Mouse (Mus musculus) liver, embryonic 15.5 days (tissue): ENCODE measurements at regions not wholly inside any gene's neighbourhood (a gene's known extent, or its start where the extent isn't known, plus 50 kb on each side); places are given as distances from the start of the nearest gene placed in this dataset.

ENCODE experiments used
- ATAC-seq: fragments of 200-750 bp; cut with Nextera tagmentation; 2 replicates; pipeline ENCODE4 v1.8.0; 2017; ENCODE audit warnings: moderate number of reproducible peaks, mild to moderate bottlenecking, moderate library complexity; ENCODE audit not compliant: insufficient read depth
- H3K27ac ChIP-seq: fragments of 300-500 bp; sonication (generic); replicated peaks from 2 replicates; pipeline ENCODE4 v1.5.1; 2015; ENCODE audit warnings: mild to moderate bottlenecking, inconsistent platforms
- H3K27me3 ChIP-seq: fragments of 300-500 bp; sonication (generic); 2 replicates; pipeline ENCODE4 v1.6.1; 2015; ENCODE audit warnings: mild to moderate bottlenecking, inconsistent platforms
- H3K36me3 ChIP-seq: fragments of 300-500 bp; sonication (generic); replicated peaks from 2 replicates; pipeline ENCODE4 v1.6.1; 2015; ENCODE audit warnings: moderate library complexity, mild to moderate bottlenecking, inconsistent platforms
- H3K4me1 ChIP-seq: fragments of 300-500 bp; sonication (generic); replicated peaks from 2 replicates; pipeline ENCODE4 v1.6.1; 2015; ENCODE audit warnings: inconsistent platforms
- H3K4me2 ChIP-seq: fragments of 300-500 bp; sonication (generic); 2 replicates; pipeline ENCODE4 v1.6.1; 2015; ENCODE audit warnings: moderate library complexity, mild to moderate bottlenecking, inconsistent platforms
- H3K4me3 ChIP-seq: fragments of 300-500 bp; sonication (generic); replicated peaks from 2 replicates; pipeline ENCODE4 v1.5.1; 2015; ENCODE audit warnings: mild to moderate bottlenecking, inconsistent platforms
- H3K9ac ChIP-seq: fragments of 300-500 bp; sonication (generic); 2 replicates; pipeline ENCODE4 v1.6.1; 2015; ENCODE audit warnings: moderate library complexity, mild to moderate bottlenecking, inconsistent platforms
- H3K9me3 ChIP-seq: fragments of 300-500 bp; sonication (generic); replicated peaks from 2 replicates; pipeline ENCODE4 v1.6.1; 2016; ENCODE audit warnings: inconsistent platforms
- WGBS: fragments of 180-500 bp; shearing (Covaris S2); methylation state at CpG from one replicate; pipeline ENCODE4 v1.1.7; 2015; ENCODE audit warnings: mixed read lengths; ENCODE audit not compliant: insufficient replicate concordance; 5-methylcytosine and 5-hydroxymethylcytosine counted together

DNA sequence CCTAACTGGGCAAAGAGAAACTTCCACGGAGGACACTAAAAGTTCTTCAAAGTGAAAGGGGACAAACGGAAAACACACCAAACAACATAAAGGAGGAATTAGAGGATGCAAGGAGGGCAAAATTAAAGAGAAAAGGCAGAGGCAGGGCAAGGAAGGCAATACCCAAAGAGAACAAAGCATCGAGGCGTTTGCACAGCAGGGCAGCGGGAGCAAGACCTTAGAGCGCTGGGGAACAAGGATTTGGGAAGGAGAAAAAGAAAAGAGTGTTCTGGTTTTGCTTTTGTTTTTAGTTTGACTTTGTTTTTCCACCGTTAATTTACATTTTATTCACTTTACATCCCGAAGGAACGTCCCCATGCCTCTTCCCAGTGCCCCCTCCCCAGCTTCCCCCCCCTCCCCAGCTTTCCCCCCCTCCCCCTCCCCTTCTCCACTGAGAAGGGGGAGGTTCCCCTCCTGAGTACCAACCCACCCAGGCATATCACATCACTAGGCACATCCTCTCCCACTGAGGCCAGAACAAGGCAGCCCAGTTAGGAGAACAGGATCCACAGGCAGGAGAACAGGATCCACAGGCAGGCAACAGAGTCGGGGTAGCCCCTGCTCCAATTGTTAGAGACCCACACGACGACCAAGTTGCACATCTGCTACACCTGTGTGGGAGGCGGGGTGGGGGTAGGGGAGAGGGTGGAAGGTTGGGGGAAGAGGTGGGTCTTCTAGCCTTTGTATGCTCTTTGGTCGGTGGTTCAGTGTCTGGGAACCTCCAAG lies 130.7 kb upstream of the Fat1 start:
- Histone ChIP-seq H3K27ac (no peak overlapping the region), H3K9ac (no peak overlapping the region), H3K27me3 (no peaks in the 10 kb centered on the region), H3K9me3 (no peaks in the 10 kb centered on the region), H3K36me3 (no peaks in the 10 kb centered on the region), H3K4me1 (0 out of 2 replicates have a peak, but pooled peaks cover 7% of the 10 kb centered on the region), H3K4me2 (no peak overlapping the region), H3K4me3 (no peak overlapping the region)
- WGBS, result 41% methylated on average over 14 of the region's 14 CpGs
- ATAC-seq, result no peak

GRCm38 (mm10) chr8:44805179-44805815 lies 129.9 kb upstream of the Fat1 start:
- Histone ChIP-seq H3K9ac (no peak overlapping the region), H3K36me3 (no peaks in the 10 kb centered on the region), H3K4me1 (0 out of 2 replicates have a peak, but pooled peaks cover 5% of the 10 kb centered on the region), H3K4me2 (no peak overlapping the region), H3K4me3 (no peak overlapping the region), H3K9me3 (no peaks in the 10 kb centered on the region), H3K27ac (no peak overlapping the region), H3K27me3 (no peaks in the 10 kb centered on the region)
- WGBS, result 58% methylated on average over 11 of the region's 11 CpGs
- ATAC-seq, result no peak

DNA sequence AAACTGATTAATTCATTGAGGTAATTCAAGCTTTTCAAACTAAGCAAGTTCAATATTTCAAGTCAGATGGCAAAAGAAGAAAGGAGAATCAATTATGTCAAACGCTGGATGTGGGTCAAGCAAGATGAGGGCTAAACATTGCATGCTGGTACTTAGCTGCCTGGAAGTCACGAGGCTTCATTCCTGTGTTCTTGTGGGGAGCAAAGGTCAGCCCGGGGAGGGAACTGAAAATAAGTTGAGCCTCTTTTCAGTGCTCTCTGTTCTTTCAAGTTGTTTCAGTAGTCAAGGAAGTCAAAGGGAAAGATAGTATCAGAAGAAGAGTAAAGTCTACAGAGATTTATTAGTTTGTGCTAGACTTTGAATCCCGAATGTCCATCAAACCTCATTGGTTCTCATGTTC lies 122.9 kb upstream of the Fat1 start:
- ATAC-seq, result no peak
- no peak overlapping the region for H3K9ac ChIP-seq
- no peaks in the 10 kb centered on the region for H3K9me3 ChIP-seq
- H3K36me3 ChIP-seq, result no peaks in the 10 kb centered on the region
- H3K4me3 ChIP-seq, result no peak overlapping the region
- no peak overlapping the region for H3K27ac ChIP-seq
- H3K27me3 ChIP-seq, result no peaks in the 10 kb centered on the region
- no peaks in the 10 kb centered on the region for H3K4me1 ChIP-seq
- H3K4me2 ChIP-seq, result no peak overlapping the region
- WGBS, result 58% methylated on average over 4 of the region's 4 CpGs

- Histone ChIP-seq H3K27me3 (no peaks in the 10 kb centered on the region), H3K9me3 (no peaks in the 10 kb centered on the region), H3K4me3 (no peak overlapping the region), H3K4me2 (no peak overlapping the region), H3K9ac (no peak overlapping the region), H3K4me1 (no peaks in the 10 kb centered on the region), H3K27ac (no peak overlapping the region), H3K36me3 (no peaks in the 10 kb centered on the region)
- WGBS, result 62% methylated on average over 13 of the region's 13 CpGs
- no peak for ATAC-seq
These were observed 117.6 kb upstream of the Fat1 start for GRCm38 (mm10) chr8:44817532-44818157.

DNA sequence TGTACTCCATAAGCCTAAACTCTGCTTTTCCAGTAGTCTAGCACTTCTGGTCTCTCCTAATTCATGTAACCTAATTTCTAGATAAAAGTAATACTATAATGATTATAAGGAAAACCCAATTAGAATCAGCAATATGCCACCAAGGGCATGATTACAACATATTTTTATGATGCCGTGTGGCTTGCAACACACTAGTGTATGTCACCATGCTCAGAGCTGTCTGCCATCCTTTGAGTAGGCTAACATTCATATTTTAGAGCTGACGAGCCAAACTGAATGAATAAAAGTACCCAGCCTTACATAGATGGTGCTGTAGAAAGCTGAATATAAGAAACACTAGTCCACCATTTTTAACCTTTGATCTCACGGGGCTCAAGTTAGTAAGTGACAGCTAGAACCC lies 116.0 kb upstream of the Fat1 start:
- WGBS, result 67% methylated on average over 3 of the region's 3 CpGs
- no peak for ATAC-seq
- Histone ChIP-seq H3K4me3 (no peak overlapping the region), H3K27ac (no peak overlapping the region), H3K4me2 (no peak overlapping the region), H3K9me3 (no peaks in the 10 kb centered on the region), H3K36me3 (no peaks in the 10 kb centered on the region), H3K27me3 (no peaks in the 10 kb centered on the region), H3K4me1 (no peaks in the 10 kb centered on the region), H3K9ac (no peak overlapping the region)

- Histone ChIP-seq H3K36me3 (no peaks in the 10 kb centered on the region), H3K27me3 (no peaks in the 10 kb centered on the region), H3K4me3 (no peak overlapping the region), H3K9ac (no peak overlapping the region), H3K4me1 (no peaks in the 10 kb centered on the region), H3K27ac (no peak overlapping the region), H3K9me3 (no peaks in the 10 kb centered on the region), H3K4me2 (no peak overlapping the region)
- WGBS, result 63% methylated on average over 7 of the region's 7 CpGs
- no peak for ATAC-seq
These were observed 115.6 kb upstream of the Fat1 start for GRCm38 (mm10) chr8:44819691-44820090.

DNA sequence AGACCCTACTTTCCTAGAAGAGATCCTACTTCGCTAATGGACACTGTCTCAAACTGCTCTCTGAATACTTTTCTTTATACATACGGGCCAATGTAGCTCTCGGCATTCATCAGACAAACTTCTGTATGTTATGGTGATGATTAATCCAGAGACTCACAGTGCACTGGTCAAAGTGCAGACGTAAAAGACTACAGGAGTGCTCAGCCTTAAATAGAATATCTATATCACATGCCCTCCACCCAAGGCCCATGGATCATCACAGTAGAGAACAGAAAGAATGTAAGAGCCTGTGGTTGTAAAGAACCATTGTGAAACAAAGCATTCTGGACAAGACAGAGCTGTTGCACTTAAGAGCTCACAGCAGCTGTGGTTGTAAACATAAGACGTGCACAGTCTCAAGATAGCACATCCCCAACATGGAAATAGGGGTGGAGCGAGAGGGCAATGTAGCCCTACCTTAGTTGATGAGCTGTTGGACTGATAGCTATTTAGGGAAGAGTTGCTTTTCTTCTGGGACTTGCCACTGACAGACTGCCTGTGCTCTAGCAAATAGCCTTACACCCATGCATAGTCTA lies 110.0 kb upstream of the Fat1 start:
- Histone ChIP-seq H3K4me2 (no peak overlapping the region), H3K27ac (no peak overlapping the region), H3K4me1 (no peaks in the 10 kb centered on the region), H3K9me3 (no peaks in the 10 kb centered on the region), H3K9ac (no peak overlapping the region), H3K4me3 (no peak overlapping the region), H3K27me3 (no peaks in the 10 kb centered on the region), H3K36me3 (no peaks in the 10 kb centered on the region)
- ATAC-seq, result no peak
- WGBS, result 64% methylated on average over 6 of the region's 6 CpGs

- Histone ChIP-seq H3K4me1 (no peaks in the 10 kb centered on the region), H3K36me3 (no peaks in the 10 kb centered on the region), H3K4me3 (no peak overlapping the region), H3K27ac (no peak overlapping the region), H3K27me3 (no peaks in the 10 kb centered on the region), H3K9ac (no peak overlapping the region), H3K4me2 (no peak overlapping the region), H3K9me3 (no peaks in the 10 kb centered on the region)
- no peak for ATAC-seq
- 67% methylated on average over 13 of the region's 13 CpGs for WGBS
These were observed 108.3 kb upstream of the Fat1 start for GRCm38 (mm10) chr8:44826936-44827335.

DNA sequence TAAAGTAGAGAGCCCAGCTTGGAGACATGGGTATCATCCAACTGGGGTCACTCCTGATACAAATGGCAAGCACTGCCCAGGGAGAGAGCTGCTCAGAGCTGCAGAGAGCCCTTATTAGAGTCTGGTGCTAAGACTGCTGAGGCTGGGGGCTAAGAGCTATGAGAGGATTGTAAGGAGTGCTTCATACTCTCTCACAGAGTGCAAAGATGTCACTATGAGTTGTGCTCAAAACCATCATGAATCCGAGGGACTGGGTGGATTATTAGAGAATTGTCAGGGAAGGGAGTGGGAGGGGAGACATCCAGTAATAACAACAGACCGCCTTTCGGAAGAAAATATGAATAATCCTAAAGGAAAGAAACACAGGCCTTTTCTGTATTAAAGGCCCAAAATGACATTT lies 107.2 kb upstream of the Fat1 start:
- no peaks in the 10 kb centered on the region for H3K9me3 ChIP-seq
- H3K4me1 ChIP-seq, result no peaks in the 10 kb centered on the region
- H3K9ac ChIP-seq, result no peak overlapping the region
- H3K36me3 ChIP-seq, result no peaks in the 10 kb centered on the region
- no peak overlapping the region for H3K27ac ChIP-seq
- 64% methylated on average over 3 of the region's 3 CpGs for WGBS
- ATAC-seq, result no peak
- no peak overlapping the region for H3K4me2 ChIP-seq
- no peaks in the 10 kb centered on the region for H3K27me3 ChIP-seq
- no peak overlapping the region for H3K4me3 ChIP-seq

DNA sequence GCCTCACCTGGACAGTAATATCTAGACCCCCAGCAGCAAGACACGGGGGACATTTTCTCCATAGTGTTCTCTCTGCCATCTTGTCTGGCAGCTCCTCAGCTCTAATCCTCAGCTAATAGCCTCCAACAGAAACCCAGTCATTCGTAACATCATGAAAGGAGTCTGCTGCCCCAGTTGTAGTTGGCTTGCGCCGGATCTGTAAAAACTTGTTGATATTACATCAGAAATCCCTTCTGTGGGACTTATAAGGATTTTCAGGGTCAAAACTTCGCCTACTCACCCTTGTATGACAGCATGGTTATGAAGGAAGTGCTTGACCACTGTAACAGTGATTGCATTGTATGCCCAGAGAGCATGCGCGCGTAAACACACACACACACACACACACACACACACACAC lies 96.8 kb upstream of the Fat1 start:
- WGBS, result 79% methylated on average over 8 of the region's 8 CpGs

DNA sequence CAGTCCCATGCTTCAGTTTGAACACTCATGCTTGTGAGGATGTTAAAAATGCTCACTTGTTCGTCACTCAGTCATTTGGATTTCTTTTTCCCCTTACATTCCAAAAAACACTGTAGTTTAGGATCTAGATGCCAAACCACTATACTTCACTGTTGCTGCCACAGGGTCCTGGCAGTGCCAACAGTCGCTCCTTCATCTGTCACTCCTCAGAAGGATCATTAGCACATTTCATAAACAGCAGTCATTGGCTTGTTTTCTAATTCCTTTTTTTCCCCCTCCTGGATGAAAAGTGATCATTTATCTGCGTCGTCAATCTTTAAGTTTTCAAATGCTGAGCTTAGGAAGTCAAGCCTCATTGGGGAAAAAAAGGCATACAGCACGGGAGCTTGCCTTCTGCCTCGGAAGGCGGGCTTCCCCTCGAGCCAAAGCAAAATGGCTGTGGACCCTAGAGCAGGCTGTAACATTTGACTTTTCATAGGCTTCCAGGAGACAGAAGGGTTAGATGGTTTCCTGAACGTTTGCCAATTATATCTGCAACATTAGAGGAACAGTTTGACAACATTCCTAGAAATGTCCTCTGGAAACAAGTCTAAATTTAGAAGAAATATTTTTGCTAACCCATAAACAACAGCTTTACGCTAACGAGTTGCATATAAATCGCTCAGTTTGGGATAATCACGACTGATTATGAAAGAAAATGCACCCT lies 95.6 kb upstream of the Fat1 start:
- 61% methylated on average over 13 of the region's 13 CpGs for WGBS
- no peak overlapping the region for H3K4me2 ChIP-seq
- no peak for ATAC-seq
- no peaks in the 10 kb centered on the region for H3K4me1 ChIP-seq
- no peak overlapping the region for H3K4me3 ChIP-seq
- no peaks in the 10 kb centered on the region for H3K36me3 ChIP-seq
- H3K9me3 ChIP-seq, result no peaks in the 10 kb centered on the region
- H3K9ac ChIP-seq, result no peak overlapping the region
- H3K27ac ChIP-seq, result no peak overlapping the region
- H3K27me3 ChIP-seq, result no peaks in the 10 kb centered on the region

More for the DNA sequence above, 96.8 kb upstream of the Fat1 start:
- Histone ChIP-seq H3K36me3 (no peaks in the 10 kb centered on the region), H3K27me3 (no peaks in the 10 kb centered on the region), H3K27ac (no peak overlapping the region), H3K4me3 (no peak overlapping the region), H3K4me1 (no peaks in the 10 kb centered on the region), H3K9ac (no peak overlapping the region), H3K4me2 (no peak overlapping the region), H3K9me3 (no peaks in the 10 kb centered on the region)
- ATAC-seq, result no peak
